Mouse (Mus musculus) right cerebral cortex, postnatal 14 days (tissue): ENCODE data around the gene 2810459M11Rik.
"Not testable (repeated sequence)": the region's sequence is repeated elsewhere in the genome, so short reads cannot be mapped to it uniquely, and the experiment has no call there.

Source experiments
- DNase-seq: peaks from one replicate; pipeline ENCODE4 v3.0.0; 2022

The 2810459M11Rik gene

DNA sequence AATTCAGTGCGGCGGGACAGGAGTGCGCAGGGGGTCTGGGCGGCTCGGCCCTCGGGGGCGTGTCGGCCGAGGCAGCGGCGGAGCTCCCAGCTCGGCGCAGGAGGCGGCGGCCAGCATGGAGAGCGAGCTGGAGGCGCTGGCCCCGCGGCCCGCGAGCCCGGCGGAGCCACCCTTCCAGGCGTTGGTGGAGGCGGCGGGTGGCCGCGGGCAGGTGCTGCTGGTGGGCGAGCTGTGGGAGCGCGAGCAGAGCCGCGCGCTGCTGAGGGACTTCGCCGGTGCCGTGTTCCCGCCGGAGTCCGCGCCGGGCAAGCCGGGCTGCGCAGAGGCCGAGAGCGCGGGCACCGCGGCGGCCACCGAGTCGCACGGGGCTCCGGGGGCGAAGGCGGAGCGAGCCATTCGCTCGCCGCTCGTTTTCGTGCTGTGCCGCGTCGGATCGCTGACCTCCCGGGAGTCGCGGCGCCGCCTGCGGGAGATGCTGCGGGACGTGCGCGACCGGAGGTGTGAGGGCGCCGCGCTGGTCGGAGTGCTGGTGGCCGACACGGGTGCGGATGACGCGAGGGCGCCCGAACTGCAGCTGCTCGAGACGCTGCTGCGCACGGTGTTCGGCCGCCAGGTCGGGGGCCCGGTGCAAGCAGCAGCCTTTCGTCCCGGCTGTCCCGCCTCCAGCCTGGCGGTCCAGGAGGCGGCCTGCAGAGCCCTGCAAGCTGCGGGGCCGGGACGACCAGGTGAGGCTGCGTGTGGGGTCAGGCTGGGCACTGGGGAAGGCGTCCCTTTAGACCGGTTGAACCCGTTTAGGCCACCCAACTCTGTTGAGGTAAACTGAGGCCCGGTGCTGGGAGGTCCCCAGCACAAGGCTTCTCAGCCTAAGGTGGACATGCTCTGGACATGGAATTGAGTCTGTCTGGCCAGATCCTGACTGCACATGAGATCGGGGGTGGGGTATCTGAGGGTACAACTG is at the start of gene 2810459M11Rik:
Gene 2810459M11Rik, plus strand, starts transcription at position 16 of the 958 bp plus-strand sequence.
- DNase-seq, result peak; percentile 53

DNA sequence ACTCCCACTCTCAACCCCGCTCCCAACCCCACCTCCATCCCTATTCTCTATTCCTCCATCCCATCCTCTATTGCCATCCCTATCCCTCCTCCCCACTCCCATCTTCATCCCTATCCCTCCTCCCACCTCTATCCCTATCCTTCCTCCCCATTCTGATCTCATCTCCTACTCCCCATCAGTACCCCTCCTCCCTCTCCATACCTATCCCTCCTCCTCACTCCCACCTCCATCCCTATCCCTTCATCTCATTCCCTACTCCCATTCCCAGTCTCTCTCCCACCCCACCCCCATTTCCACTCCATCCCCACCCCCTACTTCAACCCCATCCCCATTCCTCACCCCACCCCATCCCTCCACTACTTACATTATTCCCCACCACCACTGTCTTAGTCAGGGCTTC is 48.4 kb upstream of the 2810459M11Rik start:
- no peak for DNase-seq

DNA sequence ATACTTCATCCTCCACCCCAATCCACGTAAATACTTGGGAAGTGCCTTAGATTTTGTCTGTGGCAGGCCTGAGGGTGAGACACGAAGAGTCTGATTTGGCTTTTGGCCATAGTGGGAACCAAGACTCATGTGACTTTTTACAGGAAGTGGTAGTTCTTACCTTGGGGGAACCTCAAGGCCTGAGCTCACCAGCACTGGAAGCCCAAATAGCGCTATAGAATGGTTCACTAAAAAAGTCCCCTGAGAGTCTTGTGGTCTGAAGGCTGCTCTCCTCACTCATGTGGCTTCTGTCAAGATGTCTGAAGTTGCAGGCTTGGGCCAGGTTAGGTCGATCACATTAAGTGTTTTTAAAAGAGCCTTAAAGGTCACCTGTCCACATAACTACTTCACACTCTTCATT is 47.7 kb upstream of the 2810459M11Rik start:
- no peak for DNase-seq

- no peak for DNase-seq
Observed at GRCm38 (mm10) chr1:85999853-86000570, 45.7 kb upstream of the 2810459M11Rik start.

GRCm38 (mm10) chr1:86005540-86005939 is 40.1 kb upstream of the 2810459M11Rik start:
- DNase-seq, result no peak

- no peak for DNase-seq
Observed at GRCm38 (mm10) chr1:86006040-86006439, 39.6 kb upstream of the 2810459M11Rik start.

DNA sequence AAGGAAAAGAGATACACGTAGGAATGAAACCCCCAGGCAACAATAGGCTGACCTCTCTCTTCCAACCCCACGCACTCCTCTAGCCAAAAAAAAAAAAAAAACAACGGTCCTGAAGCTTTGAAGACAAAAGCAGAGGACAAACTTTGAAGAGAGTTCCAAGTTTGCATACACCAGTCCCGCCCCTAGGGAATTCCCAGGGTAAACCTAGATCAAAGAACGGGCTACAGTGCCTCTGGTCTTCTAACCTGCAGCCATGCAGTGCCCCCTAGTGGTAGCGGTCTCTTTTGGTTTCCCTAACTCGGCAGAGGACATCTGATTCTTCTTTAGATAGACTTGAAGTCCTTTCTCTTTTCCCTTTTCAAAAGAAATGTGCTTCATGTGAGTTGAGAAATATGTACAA is 37.9 kb upstream of the 2810459M11Rik start:
- peak; percentile 97 for DNase-seq

DNA sequence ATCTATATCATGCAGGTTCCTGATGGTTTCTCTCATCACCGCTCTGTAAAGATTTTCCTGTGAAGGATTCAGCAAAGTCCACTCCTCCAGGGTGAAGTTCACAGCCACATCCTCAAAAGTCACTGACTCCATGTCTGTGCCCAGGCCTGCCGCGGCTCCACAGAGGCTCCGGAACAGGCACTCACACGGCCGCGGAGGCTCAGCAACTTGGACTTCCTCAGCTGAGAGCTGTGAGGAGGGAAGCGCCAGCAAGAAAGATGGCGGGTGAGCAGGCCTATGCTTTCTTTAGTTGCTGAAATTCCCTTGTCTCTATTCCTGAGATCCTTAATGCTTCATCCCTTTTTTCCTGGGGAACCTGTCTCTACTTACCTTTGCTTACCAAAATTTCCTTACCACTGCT is 29.9 kb upstream of the 2810459M11Rik start:
- DNase-seq, result not testable (repeated sequence)

GRCm38 (mm10) chr1:86016516-86016915 is 29.1 kb upstream of the 2810459M11Rik start, which contains the start of gene Spata3:
Spata3 (plus strand) TSS chr1:86016816.
- DNase-seq, result no peak

GRCm38 (mm10) chr1:86018235-86019055 is 27.2 kb upstream of the 2810459M11Rik start:
- DNase-seq, result peak; percentile 74

DNA sequence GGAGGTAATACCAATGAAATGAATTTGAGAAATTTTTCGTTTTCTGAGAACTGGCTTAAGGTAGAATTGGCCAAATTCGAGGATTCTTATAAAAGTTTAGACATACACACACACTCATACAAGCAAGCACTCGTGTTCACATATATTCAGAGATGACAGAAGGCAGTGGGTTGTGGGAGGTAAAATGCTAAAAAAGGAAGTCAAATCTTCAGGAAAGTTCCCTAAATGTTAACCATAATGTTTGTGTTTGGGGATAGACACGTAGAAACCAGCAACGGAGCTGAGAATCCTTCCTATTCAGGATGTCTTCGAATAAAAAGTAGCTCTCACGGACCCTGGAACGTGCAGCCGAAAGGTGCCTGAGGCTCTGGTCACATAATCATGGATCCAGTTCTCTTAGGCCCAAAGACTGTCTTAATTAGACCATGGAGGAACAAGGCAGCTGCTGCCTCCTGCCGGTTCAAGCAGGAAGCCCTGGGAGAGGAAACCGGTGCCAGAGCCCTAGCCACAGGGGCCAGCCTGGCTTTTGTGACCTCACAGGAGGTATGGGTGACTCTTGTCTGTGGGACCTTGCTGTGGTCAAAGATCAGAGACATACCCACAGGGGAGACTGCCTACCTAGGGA is 24.2 kb upstream of the 2810459M11Rik start:
- peak; percentile 38 for DNase-seq

GRCm38 (mm10) chr1:86032273-86032987 is 13.2 kb upstream of the 2810459M11Rik start:
- DNase-seq, result peak; percentile 44

DNA sequence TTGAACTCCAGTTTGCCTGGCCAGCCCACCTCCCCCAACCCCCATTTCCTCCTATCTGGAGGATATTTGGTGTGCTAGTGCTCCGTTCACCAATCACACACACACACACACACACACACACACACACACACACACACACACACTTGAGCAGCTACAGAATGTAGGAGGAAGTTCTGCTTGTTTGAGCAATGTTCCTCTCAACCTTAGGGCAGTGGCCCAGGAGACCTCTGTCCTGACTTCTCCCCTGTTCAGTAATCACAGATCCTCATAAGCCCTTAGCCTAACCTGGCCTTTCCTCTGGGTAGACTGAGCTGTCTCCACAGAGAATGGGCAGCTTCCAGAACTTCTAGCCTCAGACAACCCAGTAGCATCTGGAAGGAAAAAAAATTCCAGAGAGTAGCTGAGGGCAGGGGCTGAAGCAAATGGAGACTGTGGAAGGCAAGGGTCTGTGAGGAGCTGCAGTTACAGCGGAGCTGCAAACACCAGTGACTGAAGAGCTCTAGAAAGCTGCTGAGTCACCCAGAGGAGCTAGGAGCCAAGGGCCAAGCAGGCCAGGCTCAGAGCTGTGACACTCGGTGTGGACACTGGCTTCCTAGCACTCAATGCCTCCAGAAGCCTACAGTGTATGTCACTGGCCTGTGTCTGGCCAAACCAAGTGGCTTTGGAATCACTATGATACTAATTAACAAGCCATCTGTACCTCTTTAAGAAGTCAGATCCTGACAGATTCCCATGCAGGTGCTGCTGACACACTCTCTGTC is 7.3 kb upstream of the 2810459M11Rik start:
- no peak for DNase-seq

DNA sequence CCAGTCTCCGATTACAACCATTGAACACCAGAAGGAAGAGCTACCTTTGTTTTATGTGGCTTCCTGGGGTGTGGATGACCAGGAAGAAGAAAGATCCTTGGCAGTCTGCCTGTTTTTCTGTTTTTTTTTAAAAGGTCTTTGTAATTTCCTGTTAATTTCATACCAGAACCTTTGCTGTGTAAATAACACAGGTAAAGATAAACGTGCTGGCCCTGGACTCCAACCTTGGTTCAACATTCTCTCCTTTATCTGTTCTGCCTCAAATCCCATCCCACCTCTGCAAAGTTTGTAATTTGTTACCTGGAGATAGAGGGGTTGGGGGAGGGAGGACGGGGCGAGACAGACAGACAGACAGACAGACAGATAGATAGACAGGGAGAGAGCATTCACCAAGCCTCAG is 5.5 kb upstream of the 2810459M11Rik start:
- no peak for DNase-seq

DNA sequence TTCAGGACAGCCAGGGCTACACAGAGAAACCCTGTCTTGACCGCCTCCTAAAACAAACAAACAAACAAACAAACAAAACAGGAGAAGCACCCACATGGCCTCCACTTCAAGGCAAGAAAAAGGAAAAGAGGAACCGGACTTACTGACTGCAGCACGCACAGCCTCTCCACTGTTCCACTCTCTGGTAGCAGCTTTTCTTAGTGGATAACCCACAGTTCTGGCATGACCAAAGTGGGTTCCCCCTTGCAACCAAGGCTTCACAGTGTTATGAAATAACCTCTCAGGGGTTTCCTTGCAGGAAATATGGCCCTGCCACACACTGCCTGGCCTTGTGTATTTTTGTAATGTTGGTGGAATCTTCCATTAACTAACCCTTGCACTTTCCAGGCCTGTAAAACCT is 4.8 kb upstream of the 2810459M11Rik start:
- DNase-seq, result no peak

GRCm38 (mm10) chr1:86045056-86045455 is 607 bp upstream of the 2810459M11Rik start:
- DNase-seq, result no peak

DNA sequence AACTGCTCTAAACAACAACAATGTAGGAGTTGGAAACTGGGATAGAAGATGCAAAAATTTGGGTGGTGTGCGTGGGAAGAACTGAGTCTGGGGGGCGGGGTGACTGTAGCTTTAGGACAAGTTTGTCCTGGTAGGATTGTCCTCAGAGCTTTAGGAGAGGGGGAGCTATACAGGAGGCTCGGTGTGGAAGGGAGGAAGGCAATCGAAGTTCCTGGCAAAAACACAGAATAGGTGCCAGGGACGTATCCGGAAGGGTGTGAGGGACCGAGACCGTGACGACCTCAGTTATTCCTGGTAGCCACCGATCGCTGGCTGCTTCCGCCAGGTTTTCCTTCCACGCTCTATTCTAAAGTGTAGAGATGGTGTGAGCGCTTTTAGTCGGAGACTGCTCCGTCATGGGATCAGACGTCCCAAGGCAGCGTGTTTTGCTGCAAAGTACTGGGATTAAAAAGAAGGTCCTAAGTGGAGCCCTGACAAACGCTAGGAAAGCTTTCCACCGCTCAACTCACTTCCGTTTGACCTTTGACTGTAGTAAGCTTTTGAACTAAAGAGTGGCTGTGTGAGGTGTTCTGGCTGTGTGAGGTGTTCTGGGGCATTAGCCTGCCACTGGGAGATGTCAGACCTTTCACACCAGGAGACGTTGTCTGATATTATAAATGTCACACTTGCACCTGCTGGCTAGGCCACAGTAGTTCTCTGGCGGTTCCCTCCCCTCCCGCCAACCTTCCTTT is 1.3 kb downstream of the 2810459M11Rik start:
- no peak for DNase-seq

GRCm38 (mm10) chr1:86048231-86048630 is 2.6 kb downstream of the 2810459M11Rik start:
- no peak for DNase-seq

DNA sequence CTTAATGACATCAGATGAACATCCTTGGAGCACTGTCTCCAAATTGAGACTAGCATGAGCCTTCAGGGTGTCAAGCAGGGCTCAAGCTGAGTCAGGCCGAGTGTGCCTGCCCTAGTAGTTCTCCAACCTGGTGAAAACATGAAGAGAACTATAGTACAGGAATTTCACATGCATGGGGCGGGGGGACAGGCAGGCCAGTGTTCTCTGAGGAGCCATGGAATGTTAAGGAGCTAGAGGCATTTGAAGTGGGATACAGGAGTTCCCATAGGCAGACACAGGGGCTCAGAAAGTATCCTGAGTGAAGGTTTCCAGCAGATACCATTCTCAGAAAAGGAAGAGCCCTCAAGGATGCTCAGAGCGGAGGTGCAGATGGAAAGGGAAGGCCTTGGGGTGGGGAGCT is 3.1 kb downstream of the 2810459M11Rik start:
- DNase-seq, result no peak
